Mouse (Mus musculus) embryonic facial prominence, embryonic 13.5 days (tissue): ENCODE results near the gene A130010J15Rik. TPM values are rescaled to one million over a fixed set of nuclear protein-coding genes. Genes with fewer than 3 reads are reported as not detected.

Experiments
- ATAC-seq: fragments of 200-750 bp; cut with Nextera tagmentation; 2 replicates; pipeline ENCODE4 v1.8.0; 2017; ENCODE audit warnings: low read depth; ENCODE audit not compliant: insufficient number of reproducible peaks, insufficient read depth, low FRiP score, low TSS enrichment
- H3K27ac ChIP-seq: fragments of 300-500 bp; sonication (generic); 2 replicates; pipeline ENCODE4 v1.5.1; 2015; ENCODE audit warnings: moderate library complexity, mild to moderate bottlenecking, inconsistent platforms
- H3K27me3 ChIP-seq: fragments of 300-500 bp; sonication (generic); 2 replicates; pipeline ENCODE4 v1.6.1; 2015; ENCODE audit warnings: mild to moderate bottlenecking, inconsistent platforms
- H3K36me3 ChIP-seq: fragments of 300-500 bp; sonication (generic); 2 replicates; pipeline ENCODE4 v1.6.1; 2015; ENCODE audit warnings: mild to moderate bottlenecking, inconsistent platforms
- H3K4me1 ChIP-seq: fragments of 300-500 bp; sonication (generic); 2 replicates; pipeline ENCODE4 v1.6.1; 2015; ENCODE audit warnings: inconsistent platforms
- H3K4me2 ChIP-seq: fragments of 300-500 bp; sonication (generic); 2 replicates; pipeline ENCODE4 v1.6.1; 2015; ENCODE audit warnings: moderate library complexity, mild to moderate bottlenecking, inconsistent platforms
- H3K4me3 ChIP-seq: fragments of 300-500 bp; sonication (generic); 2 replicates; pipeline ENCODE4 v1.5.1; 2015; ENCODE audit warnings: mild to moderate bottlenecking, inconsistent platforms
- H3K9ac ChIP-seq: fragments of 300-500 bp; sonication (generic); 2 replicates; pipeline ENCODE4 v1.6.1; 2015; ENCODE audit warnings: mild to moderate bottlenecking, inconsistent platforms
- H3K9me3 ChIP-seq: fragments of 300-500 bp; sonication (generic); 2 replicates; pipeline ENCODE4 v1.6.1; 2016; ENCODE audit warnings: inconsistent platforms
- WGBS: fragments of 180-500 bp; shearing (Covaris S2); methylation state at CpG from one replicate; pipeline ENCODE4 v1.1.7; 2015; ENCODE audit warnings: mixed read lengths; 5-methylcytosine and 5-hydroxymethylcytosine counted together
- polyA plus RNA-seq: library from polyadenylated mRNA; unstranded; fragments of >200 nt; fragmentation: Nextera tagmentation; extraction: Ambion mirVana; gene quantifications from 2 replicates; pipeline ENCODE4 v1.2.1, GENCODE M21; 2015

A130010J15Rik gene
- polyA plus RNA-seq, 1 experiment from 2014 or later: 18.9 TPM

- 46% methylated on average over 8 of the region's 8 CpGs for WGBS
- Histone ChIP-seq H3K9ac (no peak overlapping the region), H3K4me3 (no peak overlapping the region), H3K9me3 (no peaks in the 10 kb centered on the region), H3K4me2 (peak overlapping the region; percentile 64), H3K27me3 (peaks cover 30% of the 10 kb centered on the region), H3K36me3 (no peaks in the 10 kb centered on the region), H3K27ac (peak overlapping the region; percentile 87), H3K4me1 (peaks cover 49% of the 10 kb centered on the region)
- ATAC-seq: no peak
Observed at GRCm38 (mm10) chr1:193157111-193157492, 10.7 kb upstream of the A130010J15Rik start.

GRCm38 (mm10) chr1:193159163-193159562 lies 8.7 kb upstream of the A130010J15Rik start:
- H3K4me2 ChIP-seq: no peak overlapping the region
- WGBS: 50% methylated on average over 3 of the region's 3 CpGs
- peaks cover 37% of the 10 kb centered on the region for H3K4me1 ChIP-seq
- no peaks in the 10 kb centered on the region for H3K9me3 ChIP-seq
- H3K4me3 ChIP-seq: no peak overlapping the region
- no peak overlapping the region for H3K27ac ChIP-seq
- H3K36me3 ChIP-seq: no peaks in the 10 kb centered on the region
- ATAC-seq: no peak
- H3K27me3 ChIP-seq: peaks cover 11% of the 10 kb centered on the region
- H3K9ac ChIP-seq: peak overlapping the region; percentile 37; the same call in 1 of the 2 replicates

- Histone ChIP-seq H3K27ac (no peak overlapping the region), H3K27me3 (peaks cover 6% of the 10 kb centered on the region), H3K9ac (peak overlapping the region; percentile 37; the same call in 1 of the 2 replicates), H3K4me3 (no peak overlapping the region), H3K4me2 (no peak overlapping the region), H3K4me1 (peaks cover 33% of the 10 kb centered on the region), H3K36me3 (no peaks in the 10 kb centered on the region), H3K9me3 (no peaks in the 10 kb centered on the region)
- ATAC-seq: no peak
- 67% methylated on average over 1 of the region's 1 CpGs for WGBS
Observed at GRCm38 (mm10) chr1:193159613-193160012, 8.2 kb upstream of the A130010J15Rik start.

GRCm38 (mm10) chr1:193160317-193161032 lies 7.4 kb upstream of the A130010J15Rik start:
- peak overlapping the region; percentile 22 for H3K4me3 ChIP-seq
- peaks cover 31% of the 10 kb centered on the region for H3K4me1 ChIP-seq
- ATAC-seq: no peak
- H3K4me2 ChIP-seq: peak overlapping the region; percentile 54
- WGBS: 16% methylated on average over 18 of the region's 18 CpGs
- H3K36me3 ChIP-seq: no peaks in the 10 kb centered on the region
- H3K9ac ChIP-seq: peak overlapping the region; percentile 54; the same call in 1 of the 2 replicates
- no peaks in the 10 kb centered on the region for H3K9me3 ChIP-seq
- H3K27ac ChIP-seq: no peak overlapping the region
- H3K27me3 ChIP-seq: no peaks in the 10 kb centered on the region

DNA sequence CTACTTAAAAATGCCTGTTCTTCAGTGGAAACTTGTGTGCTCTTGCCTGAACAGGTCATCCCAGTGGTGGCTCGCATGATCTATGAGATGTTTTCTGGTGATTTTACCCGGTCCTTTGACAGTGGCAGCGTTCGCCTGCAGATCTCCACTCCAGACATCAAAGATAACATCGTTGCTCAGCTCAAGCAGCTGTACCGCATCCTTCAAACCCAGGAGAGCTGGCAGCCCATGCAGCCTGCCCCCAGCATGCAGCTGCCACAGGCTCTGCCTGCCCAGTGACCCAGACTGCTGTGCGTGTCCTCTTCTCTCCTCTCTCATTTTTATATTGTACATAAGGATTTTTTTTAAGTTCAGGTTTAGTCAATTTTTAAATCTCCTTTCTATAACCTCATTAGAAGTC lies 1.4 kb downstream of the A130010J15Rik start:
- H3K27me3 ChIP-seq: no peaks in the 10 kb centered on the region
- no peak overlapping the region for H3K4me3 ChIP-seq
- H3K4me2 ChIP-seq: no peak overlapping the region

DNA sequence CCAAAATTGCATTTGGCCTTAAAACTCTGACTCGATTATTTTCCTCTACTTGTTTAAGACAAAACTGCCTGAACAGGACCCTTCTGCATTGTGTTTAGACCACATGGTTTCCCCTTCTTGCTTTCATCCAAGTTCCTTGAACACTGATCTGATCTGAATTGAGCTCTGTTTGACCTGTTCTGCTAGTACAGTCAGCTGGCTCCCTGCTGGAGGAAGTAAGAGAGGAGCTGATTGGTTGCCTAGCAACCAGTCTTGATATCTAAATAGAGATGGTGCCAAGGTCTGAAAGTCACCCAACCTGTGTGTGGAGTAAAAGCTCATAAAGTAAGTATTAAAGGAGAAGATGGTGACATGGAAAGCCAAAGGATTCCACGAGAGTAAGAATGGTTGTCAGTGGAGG lies 2.0 kb downstream of the A130010J15Rik start:
- Histone ChIP-seq H3K9me3 (no peaks in the 10 kb centered on the region), H3K9ac (no peak overlapping the region), H3K36me3 (peaks cover 5% of the 10 kb centered on the region), H3K4me2 (no peak overlapping the region), H3K27me3 (no peaks in the 10 kb centered on the region), H3K27ac (no peak overlapping the region), H3K4me1 (peaks cover 26% of the 10 kb centered on the region), H3K4me3 (no peak overlapping the region)
- no peak for ATAC-seq
- WGBS: 80% methylated on average over 2 of the region's 2 CpGs

More for the DNA sequence above, 1.4 kb downstream of the A130010J15Rik start:
- H3K4me1 ChIP-seq: peaks cover 19% of the 10 kb centered on the region
- WGBS: 73% methylated on average over 7 of the region's 7 CpGs
- ATAC-seq: no peak
- H3K36me3 ChIP-seq: peaks cover 5% of the 10 kb centered on the region; the same call in 1 of the 2 replicates
- H3K9ac ChIP-seq: no peak overlapping the region
- peak overlapping the region; percentile 41; the same call in 1 of the 2 replicates for H3K27ac ChIP-seq
- no peaks in the 10 kb centered on the region for H3K9me3 ChIP-seq

DNA sequence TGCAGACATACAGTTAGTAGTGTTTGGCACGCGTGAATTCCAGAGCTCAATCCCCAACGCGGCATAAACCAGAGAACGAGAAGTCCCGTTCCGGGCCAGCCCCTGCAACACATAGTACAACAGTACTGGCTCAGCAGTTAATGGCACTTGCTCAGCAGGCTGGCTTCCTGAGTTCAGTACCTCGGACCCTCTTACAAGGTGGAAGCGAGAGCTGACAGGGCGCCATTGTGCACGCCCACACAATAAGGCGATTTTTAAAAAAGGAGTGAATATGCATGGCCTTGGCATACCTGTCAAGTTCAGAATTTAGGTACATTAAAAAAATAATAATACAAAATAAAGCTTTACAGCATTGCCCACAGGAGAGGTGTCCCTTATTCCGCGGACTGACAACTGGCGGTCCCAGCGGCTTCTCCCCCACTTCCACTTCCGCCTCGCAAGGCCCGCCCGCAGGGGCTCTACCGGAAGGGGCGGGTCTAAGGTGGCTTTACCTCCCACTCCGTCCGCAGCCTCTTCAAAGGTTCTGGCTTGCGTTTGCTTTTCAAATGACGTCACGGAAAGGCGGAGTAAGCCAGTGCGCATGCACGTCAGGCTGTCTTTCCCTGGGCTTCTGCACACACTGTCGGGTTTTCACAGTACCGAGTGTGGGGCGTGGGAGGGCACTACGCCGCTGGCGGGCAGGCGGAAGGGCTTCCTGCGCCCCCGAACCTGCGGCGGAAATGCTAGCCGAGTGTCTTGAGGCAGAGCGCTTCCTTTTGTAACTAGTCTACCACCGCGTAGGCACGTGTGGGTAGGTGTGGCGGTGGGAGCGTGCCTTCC lies 5.4 kb downstream of the A130010J15Rik start:
- H3K4me3 ChIP-seq: peak overlapping the region; percentile 70
- under 1% methylated on average over 48 of the region's 48 CpGs for WGBS
- H3K27ac ChIP-seq: peak overlapping the region; percentile 87
- H3K4me2 ChIP-seq: peak overlapping the region; percentile 69
- peak overlapping the region; percentile 82 for H3K9ac ChIP-seq
- H3K27me3 ChIP-seq: no peaks in the 10 kb centered on the region
- H3K36me3 ChIP-seq: no peaks in the 10 kb centered on the region; the same call in 1 of the 2 replicates
- H3K4me1 ChIP-seq: peaks cover 37% of the 10 kb centered on the region
- H3K9me3 ChIP-seq: no peaks in the 10 kb centered on the region
- peak; percentile 97 for ATAC-seq

DNA sequence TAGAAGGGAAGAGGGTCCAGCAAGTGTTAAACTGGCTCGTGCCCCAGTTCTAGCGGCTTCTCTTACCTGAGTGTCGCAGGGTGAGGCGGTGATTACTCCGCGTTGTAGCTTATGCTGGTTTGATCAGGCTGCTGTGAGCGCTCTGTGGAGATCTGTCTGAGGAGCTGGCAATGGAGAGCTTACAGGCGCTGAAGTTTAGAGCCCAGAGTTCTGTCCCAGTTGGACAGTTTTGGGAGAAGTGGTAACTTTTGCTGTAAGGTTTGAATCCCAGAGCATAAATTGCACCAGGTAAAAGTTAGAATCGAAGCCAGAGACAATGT lies 5.9 kb downstream of the A130010J15Rik start:
- H3K4me3 ChIP-seq: peak overlapping the region; percentile 70
- H3K36me3 ChIP-seq: no peaks in the 10 kb centered on the region; the same call in 1 of the 2 replicates
- H3K4me2 ChIP-seq: peak overlapping the region; percentile 69
- WGBS: 22% methylated on average over 9 of the region's 9 CpGs
- H3K4me1 ChIP-seq: peaks cover 39% of the 10 kb centered on the region
- no peaks in the 10 kb centered on the region for H3K27me3 ChIP-seq
- H3K9ac ChIP-seq: peak overlapping the region; percentile 82
- H3K9me3 ChIP-seq: no peaks in the 10 kb centered on the region
- H3K27ac ChIP-seq: peak overlapping the region; percentile 87
- ATAC-seq: 0 out of 2 replicates have a peak, but pooled peaks have one; percentile 39

DNA sequence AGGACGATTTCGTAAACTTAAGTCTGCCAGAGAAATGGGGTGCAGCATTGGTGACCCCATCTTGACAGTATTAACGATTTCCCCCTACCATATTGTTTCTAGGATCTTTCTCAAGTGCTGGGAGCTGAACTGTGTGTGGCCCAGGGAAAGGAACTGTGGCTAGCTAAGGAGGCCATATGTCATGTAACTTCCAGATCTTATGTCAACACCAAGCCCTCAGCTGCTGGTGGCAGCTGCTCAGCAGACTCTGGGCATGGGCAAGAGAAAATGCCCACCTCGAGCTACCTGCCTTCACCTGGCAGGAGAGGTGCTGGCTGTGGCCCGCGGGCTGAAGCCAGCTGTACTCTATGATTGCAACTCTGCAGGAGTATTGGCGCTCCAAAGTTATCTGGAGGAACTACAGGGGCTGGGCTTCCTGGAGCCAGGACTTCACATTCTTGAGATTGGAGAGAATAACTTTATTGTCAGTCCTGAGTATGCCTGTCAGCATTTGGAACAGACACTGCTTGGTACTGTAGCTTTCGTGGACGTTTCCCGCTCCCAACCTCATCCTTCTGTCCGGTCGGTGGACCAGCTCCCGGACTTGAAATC lies 6.4 kb downstream of the A130010J15Rik start:
- WGBS: 88% methylated on average over 13 of the region's 13 CpGs
- Histone ChIP-seq H3K27ac (peak overlapping the region; percentile 87), H3K4me2 (peak overlapping the region; percentile 69), H3K36me3 (no peaks in the 10 kb centered on the region; the same call in 1 of the 2 replicates), H3K27me3 (no peaks in the 10 kb centered on the region), H3K4me3 (peak overlapping the region; percentile 70), H3K9ac (peak overlapping the region; percentile 82), H3K9me3 (no peaks in the 10 kb centered on the region), H3K4me1 (peaks cover 39% of the 10 kb centered on the region)
- no peak for ATAC-seq

- Histone ChIP-seq H3K36me3 (no peaks in the 10 kb centered on the region), H3K27me3 (no peaks in the 10 kb centered on the region), H3K9ac (no peak overlapping the region), H3K4me1 (peaks cover 14% of the 10 kb centered on the region), H3K27ac (no peak overlapping the region), H3K4me3 (no peak overlapping the region), H3K9me3 (no peaks in the 10 kb centered on the region), H3K4me2 (no peak overlapping the region)
- WGBS: 75% methylated on average over 3 of the region's 3 CpGs
- ATAC-seq: no peak
Observed at GRCm38 (mm10) chr1:193181104-193181503, 13.3 kb downstream of the A130010J15Rik start.

GRCm38 (mm10) chr1:193188257-193188656 lies 20.4 kb downstream of the A130010J15Rik start:
- H3K27ac ChIP-seq: peak overlapping the region; percentile 93
- ATAC-seq: no peak
- WGBS: 76% methylated on average over 6 of the region's 6 CpGs
- no peak overlapping the region for H3K9ac ChIP-seq
- peaks cover 45% of the 10 kb centered on the region for H3K4me1 ChIP-seq
- no peak overlapping the region for H3K4me3 ChIP-seq
- no peaks in the 10 kb centered on the region for H3K9me3 ChIP-seq
- H3K36me3 ChIP-seq: no peaks in the 10 kb centered on the region
- peak overlapping the region; percentile 38; the same call in 1 of the 2 replicates for H3K4me2 ChIP-seq
- H3K27me3 ChIP-seq: no peaks in the 10 kb centered on the region
